Mouse (Mus musculus): ENCODE measurements at regions not wholly inside any gene's neighbourhood (a gene's known extent, or its start where the extent isn't known, plus 50 kb on each side); places are given as distances from the start of the nearest gene placed in this dataset.

GRCm38 (mm10) chr9:82682196-82682595, 147.1 kb upstream of the Irak1bp1 start:
- Histone ChIP-seq H3K4me3 (ENCODE audit: low read depth, low read length) (no peak overlapping the region), H3K9ac (replicated peaks; ENCODE audit: low read length) (no peak overlapping the region), H3K36me3 (replicated peaks; ENCODE audit: control insufficient read depth, insufficient read depth, low read depth, low read length) (no peaks in the 10 kb centered on the region), H3K4me1 (ENCODE audit: control insufficient read depth, insufficient read depth, low read length) (no peaks in the 10 kb centered on the region), H3K9me3 (replicated peaks; ENCODE audit: control insufficient read depth, low read length) (no peaks in the 10 kb centered on the region), H3K4me2 (ENCODE audit: low read depth, low read length) (no peak overlapping the region), H3K27me3 (ENCODE audit: control insufficient read depth, insufficient read depth, low read length) (no peaks in the 10 kb centered on the region), H3K27ac (replicated peaks; ENCODE audit: low read depth, low read length) (no peak overlapping the region)
- DNase-seq (ENCODE audit: low spot score): no peak
- WGBS: 71% methylated on average over 1 of the region's 1 CpGs
- no peak for ATAC-seq (replicated peaks; ENCODE audit: insufficient number of reproducible peaks, low FRiP score, low TSS enrichment, low read depth)

GRCm38 (mm10) chr9:82709411-82709983, 119.8 kb upstream of the Irak1bp1 start:
- H3K36me3 ChIP-seq (replicated peaks; ENCODE audit: control insufficient read depth, insufficient read depth, low read depth, low read length): no peaks in the 10 kb centered on the region
- H3K4me2 ChIP-seq (ENCODE audit: low read depth, low read length): no peak overlapping the region
- DNase-seq (ENCODE audit: low spot score) (no peak), ATAC-seq (replicated peaks; ENCODE audit: insufficient number of reproducible peaks, low FRiP score, low TSS enrichment, low read depth) (no peak)
- H3K27me3 ChIP-seq (ENCODE audit: control insufficient read depth, insufficient read depth, low read length): no peaks in the 10 kb centered on the region
- H3K27ac ChIP-seq (replicated peaks; ENCODE audit: low read depth, low read length): no peak overlapping the region
- no peak overlapping the region for H3K9ac ChIP-seq (replicated peaks; ENCODE audit: low read length)
- no peak overlapping the region for H3K4me3 ChIP-seq (ENCODE audit: low read depth, low read length)
- H3K4me1 ChIP-seq (ENCODE audit: control insufficient read depth, insufficient read depth, low read length): no peaks in the 10 kb centered on the region
- 46% methylated on average over 2 of the region's 2 CpGs for WGBS
- H3K9me3 ChIP-seq (replicated peaks; ENCODE audit: control insufficient read depth, low read length): no peaks in the 10 kb centered on the region

- Histone ChIP-seq H3K4me1 (ENCODE audit: control insufficient read depth, insufficient read depth, low read length) (no peaks in the 10 kb centered on the region), H3K27ac (replicated peaks; ENCODE audit: low read depth, low read length) (no peak overlapping the region), H3K9me3 (replicated peaks; ENCODE audit: control insufficient read depth, low read length) (no peaks in the 10 kb centered on the region), H3K9ac (replicated peaks; ENCODE audit: low read length) (no peak overlapping the region), H3K27me3 (ENCODE audit: control insufficient read depth, insufficient read depth, low read length) (no peaks in the 10 kb centered on the region), H3K4me2 (ENCODE audit: low read depth, low read length) (no peak overlapping the region), H3K36me3 (replicated peaks; ENCODE audit: control insufficient read depth, insufficient read depth, low read depth, low read length) (no peaks in the 10 kb centered on the region), H3K4me3 (ENCODE audit: low read depth, low read length) (no peak overlapping the region)
- WGBS: 68% methylated on average over 12 of the region's 12 CpGs
- ATAC-seq (replicated peaks; ENCODE audit: insufficient number of reproducible peaks, low FRiP score, low TSS enrichment, low read depth) (no peak), DNase-seq (ENCODE audit: low spot score) (no peak)
These were observed 119.2 kb upstream of the Irak1bp1 start for GRCm38 (mm10) chr9:82709991-82710593.

- WGBS: 71% methylated on average over 6 of the region's 6 CpGs
These were observed 118.3 kb upstream of the Irak1bp1 start for GRCm38 (mm10) chr9:82710945-82711516.

GRCm38 (mm10) chr9:82712769-82713733, 116.3 kb upstream of the Irak1bp1 start:
- Histone ChIP-seq H3K9me3 (replicated peaks; ENCODE audit: control insufficient read depth, low read length) (no peaks in the 10 kb centered on the region), H3K4me1 (ENCODE audit: control insufficient read depth, insufficient read depth, low read length) (no peaks in the 10 kb centered on the region), H3K27me3 (ENCODE audit: control insufficient read depth, insufficient read depth, low read length) (no peaks in the 10 kb centered on the region), H3K27ac (replicated peaks; ENCODE audit: low read depth, low read length) (no peak overlapping the region), H3K9ac (replicated peaks; ENCODE audit: low read length) (no peak overlapping the region), H3K4me2 (ENCODE audit: low read depth, low read length) (no peak overlapping the region), H3K4me3 (ENCODE audit: low read depth, low read length) (no peak overlapping the region), H3K36me3 (replicated peaks; ENCODE audit: control insufficient read depth, insufficient read depth, low read depth, low read length) (no peaks in the 10 kb centered on the region)
- ATAC-seq (replicated peaks; ENCODE audit: insufficient number of reproducible peaks, low FRiP score, low TSS enrichment, low read depth): no peak
- WGBS: 80% methylated on average over 3 of the region's 3 CpGs
- no peak for DNase-seq (ENCODE audit: low spot score)

More at GRCm38 (mm10) chr9:82710945-82711516, 118.3 kb upstream of the Irak1bp1 start:
- ATAC-seq (replicated peaks; ENCODE audit: insufficient number of reproducible peaks, low FRiP score, low TSS enrichment, low read depth) (no peak), DNase-seq (ENCODE audit: low spot score) (no peak)
- H3K27me3 ChIP-seq (ENCODE audit: control insufficient read depth, insufficient read depth, low read length): no peaks in the 10 kb centered on the region
- H3K27ac ChIP-seq (replicated peaks; ENCODE audit: low read depth, low read length): no peak overlapping the region
- no peak overlapping the region for H3K9ac ChIP-seq (replicated peaks; ENCODE audit: low read length)
- no peaks in the 10 kb centered on the region for H3K4me1 ChIP-seq (ENCODE audit: control insufficient read depth, insufficient read depth, low read length)
- H3K4me3 ChIP-seq (ENCODE audit: low read depth, low read length): no peak overlapping the region
- H3K4me2 ChIP-seq (ENCODE audit: low read depth, low read length): no peak overlapping the region
- H3K9me3 ChIP-seq (replicated peaks; ENCODE audit: control insufficient read depth, low read length): no peaks in the 10 kb centered on the region
- H3K36me3 ChIP-seq (replicated peaks; ENCODE audit: control insufficient read depth, insufficient read depth, low read depth, low read length): no peaks in the 10 kb centered on the region

GRCm38 (mm10) chr9:82728652-82729051, 100.7 kb upstream of the Irak1bp1 start:
- no peaks in the 10 kb centered on the region for H3K4me1 ChIP-seq (ENCODE audit: control insufficient read depth, insufficient read depth, low read length)
- no peak for DNase-seq (ENCODE audit: low spot score)
- ATAC-seq (replicated peaks; ENCODE audit: insufficient number of reproducible peaks, low FRiP score, low TSS enrichment, low read depth): no peak
- H3K36me3 ChIP-seq (replicated peaks; ENCODE audit: control insufficient read depth, insufficient read depth, low read depth, low read length): no peaks in the 10 kb centered on the region
- no peak overlapping the region for H3K27ac ChIP-seq (replicated peaks; ENCODE audit: low read depth, low read length)
- H3K9me3 ChIP-seq (replicated peaks; ENCODE audit: control insufficient read depth, low read length): no peaks in the 10 kb centered on the region
- H3K9ac ChIP-seq (replicated peaks; ENCODE audit: low read length): no peak overlapping the region
- H3K4me3 ChIP-seq (ENCODE audit: low read depth, low read length): no peak overlapping the region
- no peaks in the 10 kb centered on the region for H3K27me3 ChIP-seq (ENCODE audit: control insufficient read depth, insufficient read depth, low read length)
- 65% methylated on average over 3 of the region's 3 CpGs for WGBS
- H3K4me2 ChIP-seq (ENCODE audit: low read depth, low read length): no peak overlapping the region

GRCm38 (mm10) chr9:82729646-82730045, 99.7 kb upstream of the Irak1bp1 start:
- Histone ChIP-seq H3K36me3 (replicated peaks; ENCODE audit: control insufficient read depth, insufficient read depth, low read depth, low read length) (no peaks in the 10 kb centered on the region), H3K9me3 (replicated peaks; ENCODE audit: control insufficient read depth, low read length) (no peaks in the 10 kb centered on the region), H3K9ac (replicated peaks; ENCODE audit: low read length) (no peak overlapping the region), H3K4me1 (ENCODE audit: control insufficient read depth, insufficient read depth, low read length) (no peaks in the 10 kb centered on the region), H3K4me3 (ENCODE audit: low read depth, low read length) (no peak overlapping the region), H3K27me3 (ENCODE audit: control insufficient read depth, insufficient read depth, low read length) (no peaks in the 10 kb centered on the region), H3K27ac (replicated peaks; ENCODE audit: low read depth, low read length) (no peak overlapping the region), H3K4me2 (ENCODE audit: low read depth, low read length) (no peak overlapping the region)
- DNase-seq (ENCODE audit: low spot score) (no peak), ATAC-seq (replicated peaks; ENCODE audit: insufficient number of reproducible peaks, low FRiP score, low TSS enrichment, low read depth) (no peak)
- WGBS: 68% methylated on average over 4 of the region's 4 CpGs
